Mouse (Mus musculus) small intestine, adult 2 months (tissue): Measurements from ENCODE around the gene Acox1. TPM values are rescaled to one million over a fixed set of nuclear protein-coding genes. Genes with fewer than 3 reads are reported as not detected.

Source experiments
- H3K27ac ChIP-seq: fragments of 200-500 bp; 2 replicates; pipeline ENCODE4 v1.5.1; 2012; ENCODE audit warnings: low read depth, low read length, control low read depth, inconsistent platforms; ENCODE audit not compliant: insufficient read depth
- H3K27me3 ChIP-seq: fragments of 200-500 bp; 2 replicates; pipeline ENCODE4 v1.6.1; 2012; ENCODE audit warnings: mild to moderate bottlenecking, moderate library complexity, low read length, inconsistent platforms; ENCODE audit not compliant: control insufficient read depth, insufficient read depth
- H3K36me3 ChIP-seq: fragments of 200-500 bp; 2 replicates; pipeline ENCODE4 v1.6.1; 2012; ENCODE audit warnings: mild to moderate bottlenecking, low read length, control low read depth, inconsistent platforms; ENCODE audit not compliant: control insufficient read depth, insufficient read depth
- H3K4me1 ChIP-seq: fragments of 200-500 bp; 2 replicates; pipeline ENCODE4 v1.6.1; 2012; ENCODE audit warnings: low read length, inconsistent platforms, mixed read lengths; ENCODE audit not compliant: control insufficient read depth, insufficient read depth, insufficient read length
- H3K4me3 ChIP-seq: fragments of 200-500 bp; 2 replicates; pipeline ENCODE4 v1.5.1; 2012; ENCODE audit warnings: low read depth, mild to moderate bottlenecking, control low read depth, inconsistent platforms, low read length, moderate library complexity
- CTCF ChIP-seq: fragments of 200-500 bp; IDR thresholded peaks from 2 replicates; pipeline ENCODE4 v1.5.1; 2012; ENCODE audit warnings: low read depth, mild to moderate bottlenecking, control low read depth, inconsistent platforms, low read length, moderate library complexity, mixed read lengths; ENCODE audit not compliant: insufficient replicate concordance, insufficient read length; ENCODE audit errors: extremely low read depth
- POLR2A ChIP-seq: fragments of 200-500 bp; IDR thresholded peaks from 2 replicates; pipeline ENCODE4 v1.6.1; 2012; ENCODE audit warnings: low read depth, mild to moderate bottlenecking, control low read depth, inconsistent platforms, low read length, moderate library complexity
- WGBS: fragments of 180-500 bp; shearing (Covaris S2); methylation state at CpG from one replicate; pipeline ENCODE4 v1.1.7; 2018; 5-methylcytosine and 5-hydroxymethylcytosine counted together
- polyA plus RNA-seq: library from polyadenylated mRNA; depleted of rRNA; stranded (reverse); fragments of >200 nt; gene quantifications from 2 replicates; pipeline ENCODE4 v1.2.3, GENCODE M21; 2012

Gene Acox1
- polyA plus RNA-seq, 1 experiment, result 112 TPM

DNA sequence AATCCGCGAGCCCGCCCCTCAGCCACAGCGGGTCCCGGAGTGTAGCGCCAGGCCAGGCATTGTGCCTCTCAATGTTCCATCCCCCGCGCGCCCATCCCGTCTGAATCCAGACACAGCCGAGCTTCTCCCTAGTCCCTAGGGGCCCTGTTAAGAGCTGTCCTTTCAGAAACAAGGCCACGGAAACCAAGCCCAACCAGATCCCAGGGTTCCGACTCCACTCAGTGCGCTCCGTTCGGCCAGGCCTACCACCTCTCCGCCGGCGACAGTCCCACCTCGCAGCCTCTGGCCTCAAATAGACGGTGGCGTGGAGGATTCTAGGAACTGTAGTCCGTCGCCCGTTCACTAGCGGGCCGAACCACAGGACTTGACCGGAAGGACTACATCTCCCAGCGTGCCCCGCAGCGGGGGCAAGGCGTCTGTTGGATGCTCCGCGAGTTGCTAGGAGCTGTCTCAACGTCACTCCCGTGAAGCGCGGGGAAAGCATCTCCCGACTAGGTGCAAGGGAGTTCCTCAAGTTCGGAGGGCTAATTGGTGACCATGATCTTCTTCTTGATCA lies 30.9 kb downstream of the Acox1 start, which contains the start of gene Fbf1:
TSS of gene Fbf1 (minus strand) at position 283 of the 556 bp plus-strand sequence.
- Histone ChIP-seq H3K27ac (peak within 1 kb of the TSS; percentile 14), H3K4me3 (peak within 1 kb of the TSS; percentile 84), H3K4me1 (peaks cover 3% of the 10 kb centered on the region; the same call in 1 of the 2 replicates), H3K36me3 (peaks cover 15% of the 10 kb centered on the region), H3K27me3 (no peaks in the 10 kb centered on the region)
- TF ChIP-seq CTCF, result no peak
- peak; percentile 66 for TF ChIP-seq POLR2A
- WGBS, result under 1% methylated on average over 40 of the region's 40 CpGs

- peaks cover 3% of the 10 kb centered on the region; the same call in 1 of the 2 replicates for H3K4me1 ChIP-seq
- 18% methylated on average over 6 of the region's 6 CpGs for whole genome bisulfite sequencing
- TF ChIP-seq CTCF (no peak), POLR2A (no peak)
- H3K4me3 ChIP-seq, result peak overlapping the region; percentile 84
- H3K36me3 ChIP-seq, result peaks cover 8% of the 10 kb centered on the region
- H3K27ac ChIP-seq, result peak overlapping the region; percentile 14; the same call in 1 of the 2 replicates
- H3K27me3 ChIP-seq, result no peaks in the 10 kb centered on the region
Observed at GRCm38 (mm10) chr11:116167232-116167631, 31.6 kb downstream of the Acox1 start.

DNA sequence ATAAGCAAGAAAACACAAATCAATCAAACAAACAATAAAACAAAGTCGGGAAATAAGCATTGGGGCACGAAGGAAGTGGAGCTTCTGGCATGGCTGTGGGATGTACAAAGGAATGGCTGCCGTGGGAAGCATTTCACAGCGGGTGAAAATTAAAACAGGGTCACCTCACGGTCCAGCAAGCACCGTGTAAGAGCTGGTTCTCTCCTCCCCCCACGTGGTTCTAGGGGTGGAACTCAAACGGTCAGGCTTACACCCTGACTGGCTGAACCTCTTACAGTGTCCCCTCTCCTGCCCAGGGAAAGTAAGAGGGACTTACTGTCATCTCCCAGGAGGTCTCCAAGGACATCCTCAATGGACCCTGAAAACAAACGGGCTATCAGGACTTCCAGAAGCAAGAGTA lies 35.8 kb downstream of the Acox1 start:
- TF ChIP-seq POLR2A (no peak), CTCF (no peak)
- 71% methylated on average over 9 of the region's 9 CpGs for WGBS
- Histone ChIP-seq H3K36me3 (peaks cover 3% of the 10 kb centered on the region; the same call in 1 of the 2 replicates), H3K4me1 (peaks cover 3% of the 10 kb centered on the region; the same call in 1 of the 2 replicates), H3K27ac (no peak overlapping the region), H3K4me3 (no peak overlapping the region), H3K27me3 (no peaks in the 10 kb centered on the region)

DNA sequence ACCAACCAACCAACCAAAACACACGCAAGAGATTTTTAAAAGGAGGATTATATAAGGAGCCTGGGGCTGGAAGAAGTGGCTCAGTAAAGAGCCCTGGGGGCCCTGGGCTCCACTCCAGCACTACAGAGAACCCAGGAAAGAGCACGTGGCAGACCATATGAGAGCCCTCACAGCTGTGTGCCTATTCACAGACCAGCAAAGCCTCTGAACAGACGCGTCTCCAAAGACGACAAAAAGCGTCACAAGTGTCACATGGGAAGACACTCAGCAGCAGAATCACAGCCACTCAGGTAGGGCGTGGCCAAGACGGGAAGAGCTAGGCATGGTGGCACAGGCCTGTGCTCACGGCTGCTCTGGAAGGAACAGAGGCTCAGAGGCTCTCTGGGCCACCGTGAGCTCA lies 36.7 kb downstream of the Acox1 start:
- peaks cover 5% of the 10 kb centered on the region; the same call in 1 of the 2 replicates for H3K36me3 ChIP-seq
- no peaks in the 10 kb centered on the region for H3K4me1 ChIP-seq
- H3K4me3 ChIP-seq, result no peak overlapping the region
- no peaks in the 10 kb centered on the region for H3K27me3 ChIP-seq
- WGBS, result 83% methylated on average over 10 of the region's 10 CpGs
- no peak for TF ChIP-seq CTCF
- TF ChIP-seq POLR2A, result no peak
- H3K27ac ChIP-seq, result no peak overlapping the region

DNA sequence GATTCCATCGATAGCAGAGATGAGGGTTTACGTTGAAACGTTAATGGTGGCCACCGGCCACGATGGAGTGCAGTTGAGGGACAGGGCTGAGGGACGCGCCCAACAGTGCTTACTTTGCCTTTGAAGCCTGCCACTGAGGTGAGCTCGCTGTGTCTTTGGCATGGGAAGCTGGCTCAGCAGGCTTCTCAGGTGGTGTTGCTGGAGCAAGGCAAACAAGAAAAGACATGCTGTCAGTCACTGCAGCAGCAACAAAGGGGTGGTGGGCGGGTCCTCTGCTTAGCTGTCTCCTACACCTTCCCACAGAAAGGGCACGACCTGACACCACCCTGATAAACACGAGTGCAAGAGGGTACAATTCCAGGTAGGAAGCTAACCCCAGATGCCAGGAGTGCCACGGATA lies 37.5 kb downstream of the Acox1 start:
- no peaks in the 10 kb centered on the region for H3K27me3 ChIP-seq
- no peak for TF ChIP-seq POLR2A
- no peak for TF ChIP-seq CTCF
- H3K36me3 ChIP-seq, result peaks cover 5% of the 10 kb centered on the region; the same call in 1 of the 2 replicates
- H3K4me1 ChIP-seq, result no peaks in the 10 kb centered on the region
- no peak overlapping the region for H3K4me3 ChIP-seq
- 64% methylated on average over 12 of the region's 12 CpGs for WGBS
- H3K27ac ChIP-seq, result no peak overlapping the region

DNA sequence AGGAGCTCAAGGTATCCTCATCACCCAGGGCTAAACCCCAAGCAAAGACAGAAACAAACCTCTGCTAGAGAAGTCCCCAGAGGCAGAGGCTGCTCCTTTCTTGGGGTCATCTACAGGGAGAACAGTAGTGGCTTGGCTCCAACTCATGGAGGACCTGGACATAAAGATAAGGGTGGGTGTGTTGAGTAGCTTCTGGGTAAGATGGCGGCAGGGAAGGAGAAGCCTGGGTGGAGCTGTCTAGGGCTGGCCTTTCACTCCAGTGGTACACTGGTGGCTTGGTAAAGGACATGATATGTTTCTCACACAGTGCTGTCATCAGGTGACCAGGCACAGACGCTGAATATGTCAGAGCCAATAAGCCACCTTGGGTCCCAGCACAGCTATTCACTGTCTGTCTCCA lies 47.9 kb downstream of the Acox1 start:
- peaks cover 19% of the 10 kb centered on the region for H3K36me3 ChIP-seq
- 89% methylated on average over 2 of the region's 2 CpGs for WGBS
- TF ChIP-seq POLR2A, result no peak
- TF ChIP-seq CTCF, result no peak

GRCm38 (mm10) chr11:116149341-116149740 lies 49.5 kb downstream of the Acox1 start:
- WGBS, result 92% methylated on average over 6 of the region's 6 CpGs
- peaks cover 13% of the 10 kb centered on the region for H3K36me3 ChIP-seq
- H3K27me3 ChIP-seq, result no peaks in the 10 kb centered on the region
- no peak overlapping the region for H3K4me3 ChIP-seq
- H3K4me1 ChIP-seq, result no peaks in the 10 kb centered on the region; the same call in 1 of the 2 replicates
- H3K27ac ChIP-seq, result no peak overlapping the region
- no peak for TF ChIP-seq POLR2A
- no peak for TF ChIP-seq CTCF

More for the DNA sequence above, 47.9 kb downstream of the Acox1 start:
- Histone ChIP-seq H3K27me3 (no peaks in the 10 kb centered on the region), H3K4me1 (no peaks in the 10 kb centered on the region; the same call in 1 of the 2 replicates), H3K4me3 (no peak overlapping the region), H3K27ac (no peak overlapping the region)
